Mouse (Mus musculus): ENCODE measurements at regions not wholly inside any gene's neighbourhood (a gene's known extent, or its start where the extent isn't known, plus 50 kb on each side); places are given as distances from the start of the nearest gene placed in this dataset.
"Not testable (repeated sequence)": the region's sequence is repeated elsewhere in the genome, so short reads cannot be mapped to it uniquely, and the experiment has no call there.

- Histone ChIP-seq H3K27me3 (ENCODE audit: insufficient read depth, low read length) (no peaks in the 10 kb centered on the region), H3K9ac (replicated peaks; ENCODE audit: low read length) (no peak overlapping the region), H3K4me2 (ENCODE audit: low read depth, low read length) (no peak overlapping the region), H3K27ac (no peak overlapping the region), H3K4me1 (ENCODE audit: insufficient read depth, low read length) (no peaks in the 10 kb centered on the region), H3K9me3 (ENCODE audit: low read length) (no peaks in the 10 kb centered on the region), H3K36me3 (ENCODE audit: insufficient read depth, low read length) (no peaks in the 10 kb centered on the region), H3K4me3 (ENCODE audit: low read length) (no peak overlapping the region)
- ATAC-seq = no peak
- WGBS = 77% methylated on average over 2 of the region's 2 CpGs
- no peak for TF ChIP-seq CTCF (IDR thresholded peaks at IDR 0.05; ENCODE audit: low read depth)
- DNase-seq (ENCODE audit: low spot score) = no peak
Observed at GRCm38 (mm10) chr17:62160301-62160700, 720.8 kb downstream of the Efna5 start.

DNA sequence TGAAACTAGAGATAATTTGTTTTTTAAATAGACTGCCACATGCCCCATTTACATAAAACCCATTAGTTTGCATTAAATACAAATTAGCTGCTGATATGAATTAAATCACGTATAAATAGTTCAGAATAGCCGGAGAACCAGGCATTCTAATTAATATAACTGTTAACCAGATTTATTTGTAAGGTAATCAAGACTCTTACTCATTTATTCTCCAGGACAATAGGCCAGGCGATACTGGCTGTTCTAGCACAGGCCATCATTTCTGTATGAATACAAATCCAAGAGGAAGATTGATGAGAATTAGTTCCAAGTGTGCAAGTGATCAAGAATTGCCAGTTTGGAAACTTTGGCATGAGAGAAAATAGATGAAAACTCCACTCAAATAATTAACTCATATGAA is 746.1 kb downstream of the Efna5 start:
- Histone ChIP-seq H3K9ac (replicated peaks; ENCODE audit: low read length) (no peak overlapping the region), H3K27ac (no peak overlapping the region), H3K27me3 (ENCODE audit: insufficient read depth, low read length) (no peaks in the 10 kb centered on the region), H3K4me3 (ENCODE audit: low read length) (no peak overlapping the region), H3K4me1 (ENCODE audit: insufficient read depth, low read length) (no peaks in the 10 kb centered on the region), H3K36me3 (ENCODE audit: insufficient read depth, low read length) (no peaks in the 10 kb centered on the region), H3K4me2 (ENCODE audit: low read depth, low read length) (no peak overlapping the region), H3K9me3 (ENCODE audit: low read length) (no peaks in the 10 kb centered on the region)
- 57% methylated on average over 3 of the region's 3 CpGs for WGBS
- DNase-seq (ENCODE audit: low spot score) (no peak), ATAC-seq (no peak)
- TF ChIP-seq CTCF (IDR thresholded peaks at IDR 0.05; ENCODE audit: low read depth) = no peak

GRCm38 (mm10) chr17:62111703-62112102 is 769.4 kb downstream of the Efna5 start:
- not testable (repeated sequence) for H3K9me3 ChIP-seq (ENCODE audit: low read length); H3K4me1 ChIP-seq (ENCODE audit: insufficient read depth, low read length); H3K4me3 ChIP-seq (ENCODE audit: low read length); H3K36me3 ChIP-seq (ENCODE audit: insufficient read depth, low read length); H3K27ac ChIP-seq; ATAC-seq; DNase-seq (ENCODE audit: low spot score); H3K9ac ChIP-seq (replicated peaks; ENCODE audit: low read length); H3K4me2 ChIP-seq (ENCODE audit: low read depth, low read length); H3K27me3 ChIP-seq (ENCODE audit: insufficient read depth, low read length)
- WGBS = 85% methylated on average over 3 of the region's 3 CpGs

- H3K4me1 ChIP-seq (ENCODE audit: insufficient read depth, low read length) = no peaks in the 10 kb centered on the region
Observed at GRCm38 (mm10) chr17:62109052-62109451, 772.1 kb downstream of the Efna5 start.

DNA sequence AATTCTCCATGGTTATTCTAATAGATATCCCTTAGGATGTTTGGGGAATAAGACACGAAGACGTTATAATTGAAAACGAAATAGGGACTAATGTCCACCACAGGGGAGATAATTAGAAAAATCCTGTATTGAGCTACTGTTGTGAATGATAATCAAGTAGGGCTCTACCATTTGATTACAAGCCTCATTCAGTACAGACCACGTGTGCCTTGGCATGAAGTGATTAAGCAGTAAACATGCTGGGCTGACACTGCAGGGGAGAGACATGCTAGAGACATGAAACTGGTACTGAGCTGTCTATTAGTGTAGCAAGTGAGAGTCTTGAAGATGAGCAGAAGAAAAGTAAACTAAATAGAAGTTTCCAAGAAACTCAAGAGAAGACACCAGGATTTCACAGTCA is 797.8 kb downstream of the Efna5 start:
- TF ChIP-seq CTCF (IDR thresholded peaks at IDR 0.05; ENCODE audit: low read depth) = no peak
- no peaks in the 10 kb centered on the region for H3K27me3 ChIP-seq (ENCODE audit: insufficient read depth, low read length)
- H3K27ac ChIP-seq = no peak overlapping the region
- 58% methylated on average over 4 of the region's 4 CpGs for WGBS
- ATAC-seq = no peak
- H3K4me1 ChIP-seq (ENCODE audit: insufficient read depth, low read length) = no peaks in the 10 kb centered on the region
- H3K4me2 ChIP-seq (ENCODE audit: low read depth, low read length) = no peak overlapping the region
- DNase-seq (ENCODE audit: low spot score) = peak; percentile 2
- H3K9me3 ChIP-seq (ENCODE audit: low read length) = no peaks in the 10 kb centered on the region
- H3K9ac ChIP-seq (replicated peaks; ENCODE audit: low read length) = no peak overlapping the region
- H3K36me3 ChIP-seq (ENCODE audit: insufficient read depth, low read length) = no peaks in the 10 kb centered on the region
- H3K4me3 ChIP-seq (ENCODE audit: low read length) = no peak overlapping the region

More at GRCm38 (mm10) chr17:62109052-62109451, 772.1 kb downstream of the Efna5 start:
- no peak overlapping the region for H3K4me2 ChIP-seq (ENCODE audit: low read depth, low read length)
- TF ChIP-seq CTCF (IDR thresholded peaks at IDR 0.05; ENCODE audit: low read depth) = no peak
- no peak for DNase-seq (ENCODE audit: low spot score)
- no peak overlapping the region for H3K27ac ChIP-seq
- H3K9ac ChIP-seq (replicated peaks; ENCODE audit: low read length) = no peak overlapping the region
- no peaks in the 10 kb centered on the region for H3K36me3 ChIP-seq (ENCODE audit: insufficient read depth, low read length)
- H3K4me3 ChIP-seq (ENCODE audit: low read length) = no peak overlapping the region
- H3K27me3 ChIP-seq (ENCODE audit: insufficient read depth, low read length) = no peaks in the 10 kb centered on the region
- H3K9me3 ChIP-seq (ENCODE audit: low read length) = no peaks in the 10 kb centered on the region
- no peak for ATAC-seq

DNA sequence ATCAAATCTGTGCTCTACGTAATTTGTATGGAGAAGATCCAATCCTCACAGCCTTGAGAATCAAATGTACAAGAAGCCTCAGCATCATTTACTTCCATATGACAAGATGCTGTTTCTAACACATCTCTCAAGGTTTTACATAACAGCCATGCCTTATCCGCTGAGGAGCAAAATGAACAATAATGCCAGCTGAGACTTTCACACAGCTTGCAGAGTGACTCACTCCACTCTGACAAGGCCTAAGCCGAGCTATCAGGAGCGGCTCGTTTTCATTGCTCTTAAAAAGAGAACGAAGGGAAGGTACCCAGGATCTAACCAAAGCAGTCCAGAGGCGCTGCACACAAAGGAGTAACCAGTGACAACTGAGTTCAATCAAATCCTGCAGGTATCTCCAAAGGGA is 803.5 kb downstream of the Efna5 start:
- no peak for TF ChIP-seq CTCF (IDR thresholded peaks at IDR 0.05; ENCODE audit: low read depth)
- ATAC-seq = no peak
- WGBS = 77% methylated on average over 7 of the region's 7 CpGs

GRCm38 (mm10) chr17:62064939-62065338 is 816.2 kb downstream of the Efna5 start:
- no peak overlapping the region for H3K4me2 ChIP-seq (ENCODE audit: low read depth, low read length)
- no peak overlapping the region for H3K4me3 ChIP-seq (ENCODE audit: low read length)
- no peaks in the 10 kb centered on the region for H3K9me3 ChIP-seq (ENCODE audit: low read length)
- no peaks in the 10 kb centered on the region for H3K36me3 ChIP-seq (ENCODE audit: insufficient read depth, low read length)
- TF ChIP-seq CTCF (IDR thresholded peaks at IDR 0.05; ENCODE audit: low read depth) = no peak
- DNase-seq (ENCODE audit: low spot score) (no peak), ATAC-seq (no peak)
- H3K4me1 ChIP-seq (ENCODE audit: insufficient read depth, low read length) = no peaks in the 10 kb centered on the region
- no peaks in the 10 kb centered on the region for H3K27me3 ChIP-seq (ENCODE audit: insufficient read depth, low read length)
- WGBS = 93% methylated on average over 1 of the region's 1 CpGs
- H3K9ac ChIP-seq (replicated peaks; ENCODE audit: low read length) = no peak overlapping the region
- no peak overlapping the region for H3K27ac ChIP-seq

More for the DNA sequence above, 803.5 kb downstream of the Efna5 start:
- peak; percentile 4 for DNase-seq (ENCODE audit: low spot score)
- Histone ChIP-seq H3K27me3 (ENCODE audit: insufficient read depth, low read length) (no peaks in the 10 kb centered on the region), H3K9me3 (ENCODE audit: low read length) (no peaks in the 10 kb centered on the region), H3K27ac (no peak overlapping the region), H3K36me3 (ENCODE audit: insufficient read depth, low read length) (no peaks in the 10 kb centered on the region), H3K4me3 (ENCODE audit: low read length) (no peak overlapping the region), H3K4me2 (ENCODE audit: low read depth, low read length) (no peak overlapping the region), H3K9ac (replicated peaks; ENCODE audit: low read length) (no peak overlapping the region), H3K4me1 (ENCODE audit: insufficient read depth, low read length) (no peaks in the 10 kb centered on the region)
